Mouse (Mus musculus): Measurements from ENCODE around the gene Klrd1.
"Not testable (repeated sequence)": the region's sequence is repeated elsewhere in the genome, so short reads cannot be mapped to it uniquely, and the experiment has no call there.

Klrd1 gene

GRCm38 (mm10) chr6:129591508-129591907 is at the start of gene Klrd1:
Gene Klrd1 (plus strand): TSS chr6:129591782.
- in situ Hi-C loops (cut with MboI; ENCODE audit: unreplicated experiment in 2 of 2) = loop anchor here (5.0 to 25.0 kb wide), 8 partner anchors 146 to 1321 kb away; partner anchors contain the start of genes Klra1 (in 2 of the 2) and Klra6 (in 1 of the 2)

GRCm38 (mm10) chr6:129541931-129542330 is 49.7 kb upstream of the Klrd1 start:
- in situ Hi-C loops (cut with MboI; ENCODE audit: unreplicated experiment in 2 of 2) = loop anchor here in 1 of 2 experiments (25.0 kb wide), 1 partner anchor 705 kb away; the partner anchor contains the start of genes Gm44511 and Klrb1b

- in situ Hi-C loops (cut with MboI; ENCODE audit: unreplicated experiment in 2 of 2) = loop anchor here in 1 of 2 experiments (25.0 kb wide), 1 partner anchor 705 kb away; the partner anchor contains the start of genes Gm44511 and Klrb1b
Observed at GRCm38 (mm10) chr6:129542540-129542939, 49.0 kb upstream of the Klrd1 start.

GRCm38 (mm10) chr6:129543709-129544606 is 47.6 kb upstream of the Klrd1 start:
- in situ Hi-C loops (cut with MboI; ENCODE audit: unreplicated experiment in 2 of 2) = loop anchor here in 1 of 2 experiments (25.0 kb wide), 1 partner anchor 707 kb away; the partner anchor contains the start of genes Gm44511 and Klrb1b

- in situ Hi-C loops (cut with MboI; ENCODE audit: unreplicated experiment in 2 of 2) = loop anchor here in 1 of 2 experiments (5.0 to 25.0 kb wide), 2 partner anchors 160 to 710 kb away; partner anchors contain the start of genes Clec12b, Gm44511 and Klrb1b
Observed at GRCm38 (mm10) chr6:129547277-129547676, 44.3 kb upstream of the Klrd1 start.

- in situ Hi-C loops (cut with MboI; ENCODE audit: unreplicated experiment in 2 of 2) = loop anchor here in 1 of 2 experiments (5.0 to 25.0 kb wide), 2 partner anchors 161 to 711 kb away; partner anchors contain the start of genes Clec12b, Gm44511 and Klrb1b
Observed at GRCm38 (mm10) chr6:129548009-129548408, 43.6 kb upstream of the Klrd1 start.

GRCm38 (mm10) chr6:129557298-129558023 is 34.1 kb upstream of the Klrd1 start:
- in situ Hi-C loops (cut with MboI; ENCODE audit: unreplicated experiment in 2 of 2) = loop anchor here (5.0 kb wide), 3 partner anchors 35 to 290 kb away; no protein-coding TSS in a partner anchor

GRCm38 (mm10) chr6:129558946-129559640 is 32.5 kb upstream of the Klrd1 start:
- in situ Hi-C loops (cut with MboI; ENCODE audit: unreplicated experiment in 2 of 2) = loop anchor here (5.0 kb wide), 3 partner anchors 37 to 292 kb away; no protein-coding TSS in a partner anchor

- in situ Hi-C loops (cut with MboI; ENCODE audit: unreplicated experiment in 2 of 2) = loop anchor here (5.0 kb wide), 3 partner anchors 37 to 292 kb away; no protein-coding TSS in a partner anchor
Observed at GRCm38 (mm10) chr6:129559641-129560027, 31.9 kb upstream of the Klrd1 start.

- in situ Hi-C loops (cut with MboI; ENCODE audit: unreplicated experiment in 2 of 2) = no loop called here
Observed at GRCm38 (mm10) chr6:129565257-129565656, 26.3 kb upstream of the Klrd1 start.

GRCm38 (mm10) chr6:129575315-129575714 is 16.3 kb upstream of the Klrd1 start:
- in situ Hi-C loops (cut with MboI; ENCODE audit: unreplicated experiment in 2 of 2) = loop anchor here (5.0 to 25.0 kb wide), 11 partner anchors 462 to 1847 kb away; partner anchors contain the start of genes Klra1 (in 2 of the 2), Klra6 (in 1 of the 2) and Magohb (in 1 of the 2)

- in situ Hi-C loops (cut with MboI; ENCODE audit: unreplicated experiment in 2 of 2) = loop anchor here (5.0 to 25.0 kb wide), 11 partner anchors 460 to 1845 kb away; partner anchors contain the start of genes Klra1 (in 2 of the 2), Klra6 (in 1 of the 2) and Magohb (in 1 of the 2)
Observed at GRCm38 (mm10) chr6:129577605-129578004, 14.0 kb upstream of the Klrd1 start, which contains the start of gene Klre1. Gene Klre1 (plus strand): TSS chr6:129577905.

- in situ Hi-C loops (cut with MboI; ENCODE audit: unreplicated experiment in 2 of 2) = loop anchor here (5.0 to 25.0 kb wide), 8 partner anchors 336 to 1331 kb away; partner anchors contain the start of genes Klra1 (in 2 of the 2), Klra6 (in 2 of the 2) and Klra5 (in 1 of the 2)
Observed at GRCm38 (mm10) chr6:129581274-129581673, 10.3 kb upstream of the Klrd1 start.

GRCm38 (mm10) chr6:129581896-129582295 is 9.7 kb upstream of the Klrd1 start:
- in situ Hi-C loops (cut with MboI; ENCODE audit: unreplicated experiment in 2 of 2) = loop anchor here (5.0 to 25.0 kb wide), 8 partner anchors 335 to 1330 kb away; partner anchors contain the start of genes Klra1 (in 2 of the 2), Klra6 (in 2 of the 2) and Klra5 (in 1 of the 2)

- in situ Hi-C loops (cut with MboI; ENCODE audit: unreplicated experiment in 2 of 2) = loop anchor here (5.0 to 25.0 kb wide), 8 partner anchors 334 to 1329 kb away; partner anchors contain the start of genes Klra1 (in 2 of the 2), Klra6 (in 2 of the 2) and Klra5 (in 1 of the 2)
Observed at GRCm38 (mm10) chr6:129583014-129583413, 8.6 kb upstream of the Klrd1 start.

- in situ Hi-C loops (cut with MboI; ENCODE audit: unreplicated experiment in 2 of 2) = loop anchor here (10.0 kb wide), 2 partner anchors 136 to 306 kb away; partner anchors contain the start of genes Klra5 (in 1 of the 2) and Klri2 (in 1 of the 2)
Observed at GRCm38 (mm10) chr6:129608372-129608771, 16.8 kb downstream of the Klrd1 start.

GRCm38 (mm10) chr6:129623735-129624134 is 32.2 kb downstream of the Klrd1 start, which contains the start of gene Klrk1:
Gene Klrk1 (minus strand): TSS chr6:129623864.
- in situ Hi-C loops (cut with MboI; ENCODE audit: unreplicated experiment in 2 of 2) = no loop called here

GRCm38 (mm10) chr6:129631046-129631445 is 39.5 kb downstream of the Klrd1 start:
- in situ Hi-C loops (cut with MboI; ENCODE audit: unreplicated experiment in 2 of 2) = not testable (repeated sequence)

GRCm38 (mm10) chr6:129643237-129643636 is 51.7 kb downstream of the Klrd1 start, which contains the start of gene Klrc3:
Gene Klrc3 (minus strand): TSS chr6:129643337.
- in situ Hi-C loops (cut with MboI; ENCODE audit: unreplicated experiment in 2 of 2) = not testable (repeated sequence)
